Mouse (Mus musculus): ENCODE measurements around the gene Adrb1.

Adrb1 gene

GRCm38 (mm10) chr19:56703238-56704097 lies 18.5 kb upstream of the Adrb1 start:
- no peak for DNase-seq

- no peak for DNase-seq
Observed at GRCm38 (mm10) chr19:56705026-56705675, 16.8 kb upstream of the Adrb1 start.

GRCm38 (mm10) chr19:56708794-56709193 lies 13.2 kb upstream of the Adrb1 start:
- no peak for DNase-seq

GRCm38 (mm10) chr19:56710131-56710905 lies 11.7 kb upstream of the Adrb1 start:
- no peak for DNase-seq

GRCm38 (mm10) chr19:56713613-56714012 lies 8.4 kb upstream of the Adrb1 start:
- no peak for DNase-seq

- no peak for DNase-seq
Observed at GRCm38 (mm10) chr19:56714661-56715170, 7.3 kb upstream of the Adrb1 start.

- DNase-seq: no peak
Observed at GRCm38 (mm10) chr19:56718046-56718445, 4.0 kb upstream of the Adrb1 start.

GRCm38 (mm10) chr19:56720882-56721281 lies 1.1 kb upstream of the Adrb1 start:
- no peak for DNase-seq

GRCm38 (mm10) chr19:56722291-56722707 lies 300 bp downstream of the Adrb1 start:
- no peak for DNase-seq

GRCm38 (mm10) chr19:56722711-56723330 lies 822 bp downstream of the Adrb1 start:
- DNase-seq: no peak

GRCm38 (mm10) chr19:56723331-56724125 lies 1.5 kb downstream of the Adrb1 start:
- no peak for DNase-seq

- DNase-seq: no peak
Observed at GRCm38 (mm10) chr19:56724126-56724597, 2.2 kb downstream of the Adrb1 start.

GRCm38 (mm10) chr19:56727170-56727877 lies 5.3 kb downstream of the Adrb1 start:
- no peak for DNase-seq

- no peak for DNase-seq
Observed at GRCm38 (mm10) chr19:56734033-56734572, 12.1 kb downstream of the Adrb1 start.

- no peak for DNase-seq
Observed at GRCm38 (mm10) chr19:56735747-56736146, 13.7 kb downstream of the Adrb1 start.

- DNase-seq: no peak
Observed at GRCm38 (mm10) chr19:56736287-56736686, 14.3 kb downstream of the Adrb1 start.

GRCm38 (mm10) chr19:56745061-56745460 lies 23.1 kb downstream of the Adrb1 start:
- DNase-seq: no peak

- no peak for DNase-seq
Observed at GRCm38 (mm10) chr19:56745528-56745927, 23.5 kb downstream of the Adrb1 start.

- DNase-seq: no peak
Observed at GRCm38 (mm10) chr19:56746618-56747017, 24.6 kb downstream of the Adrb1 start.

GRCm38 (mm10) chr19:56747878-56748277 lies 25.9 kb downstream of the Adrb1 start:
- DNase-seq: no peak

GRCm38 (mm10) chr19:56749343-56749742 lies 27.3 kb downstream of the Adrb1 start:
- no peak for DNase-seq
